Mouse (Mus musculus) cerebellum, adult 11 months (tissue): ENCODE data around the gene Enpp1.
"Not testable (repeated sequence)": the region's sequence is repeated elsewhere in the genome, so short reads cannot be mapped to it uniquely, and the experiment has no call there.

Experiments used
- DNase-seq: peaks from one replicate; pipeline ENCODE4 v3.0.0; 2022

Gene Enpp1

GRCm38 (mm10) chr10:24635331-24635815 is 76.6 kb downstream of the Enpp1 start:
- DNase-seq, result no peak

- no peak for DNase-seq
Observed at GRCm38 (mm10) chr10:24634288-24634687, 77.7 kb downstream of the Enpp1 start.

- no peak for DNase-seq
Observed at GRCm38 (mm10) chr10:24631122-24631521, 80.8 kb downstream of the Enpp1 start.

- peak; percentile 24 for DNase-seq
Observed at GRCm38 (mm10) chr10:24630469-24631081, 81.4 kb downstream of the Enpp1 start.

DNA sequence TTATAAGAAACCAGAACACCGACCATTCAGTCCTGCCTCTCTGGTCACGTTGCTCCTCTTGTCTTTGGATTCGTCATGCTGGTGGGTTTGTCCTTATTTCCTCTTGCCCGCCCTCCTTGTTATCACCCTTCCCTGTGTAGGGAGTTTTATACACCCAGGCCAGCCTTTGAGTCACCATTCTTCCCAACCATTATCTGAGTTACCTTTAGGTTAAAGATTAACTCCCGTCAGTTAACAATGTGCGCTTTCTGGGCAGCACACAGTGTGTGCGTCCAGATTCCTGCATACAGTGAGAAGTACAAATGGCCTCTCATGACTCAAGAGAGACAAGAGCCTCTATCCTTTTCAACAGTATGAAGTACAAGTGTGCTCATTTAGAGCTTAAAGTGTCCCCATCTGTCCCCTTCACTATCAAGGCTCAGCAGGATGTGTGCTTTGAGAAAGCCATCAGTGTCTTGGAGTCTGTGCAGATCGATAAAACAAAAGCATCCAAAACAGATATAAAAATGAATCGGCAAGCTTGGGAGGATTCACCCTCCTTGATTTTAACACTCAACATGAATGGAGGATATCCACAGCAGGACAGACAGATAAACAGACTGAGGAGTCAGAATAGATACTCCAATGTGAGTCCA is 82.8 kb downstream of the Enpp1 start:
- DNase-seq, result no peak

DNA sequence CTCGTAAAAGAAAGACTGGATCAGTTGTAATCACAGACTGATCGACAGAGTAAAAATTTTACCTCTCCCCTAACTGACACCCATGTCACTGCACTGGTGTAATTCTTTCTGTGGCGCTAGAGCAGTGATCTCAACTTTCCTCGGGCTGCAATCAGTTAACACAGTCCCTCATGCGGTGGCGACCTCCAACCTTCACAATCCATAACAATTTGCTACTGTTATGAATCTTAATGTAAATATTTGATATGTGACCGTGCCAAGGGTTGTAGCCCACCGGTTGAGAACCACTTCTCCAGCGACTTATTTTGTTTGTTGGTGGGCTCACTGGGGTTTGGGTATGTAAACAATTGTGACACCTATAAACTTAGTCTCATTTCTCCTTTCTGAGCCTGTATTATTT is 83.5 kb downstream of the Enpp1 start:
- no peak for DNase-seq

- DNase-seq, result no peak
Observed at GRCm38 (mm10) chr10:24627262-24627661, 84.7 kb downstream of the Enpp1 start.

DNA sequence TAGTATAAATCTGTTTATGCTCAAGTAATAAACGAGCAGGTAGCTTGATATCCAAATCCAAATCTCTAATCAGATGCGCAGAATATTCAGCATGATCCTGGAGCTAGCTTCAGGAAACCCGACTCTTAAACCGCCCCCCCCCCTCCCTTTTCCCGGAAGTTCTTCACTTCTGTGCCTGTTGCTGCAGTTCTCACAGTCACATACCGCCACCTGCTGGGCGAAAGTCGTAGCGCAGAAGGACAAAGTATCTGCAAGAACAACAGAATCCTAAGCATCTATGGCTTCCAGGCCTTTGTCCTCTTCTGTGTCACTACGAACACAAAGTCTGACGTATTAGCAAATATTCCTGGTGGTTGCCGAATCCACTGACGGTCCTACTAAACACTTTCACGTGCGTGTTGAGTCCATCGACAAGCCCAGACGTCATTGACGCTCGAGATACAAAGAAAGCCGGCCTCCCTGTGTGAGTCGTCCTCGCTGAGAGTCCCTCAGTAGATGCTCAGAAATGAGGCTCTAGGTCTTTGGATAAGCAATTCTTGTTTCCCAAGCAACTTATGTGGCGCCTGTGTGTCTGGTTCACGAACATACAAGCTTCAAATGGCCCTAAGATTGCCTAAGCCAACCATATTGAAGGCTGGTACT is 86.8 kb downstream of the Enpp1 start:
- DNase-seq, result peak; percentile 22

- DNase-seq, result peak; percentile 15
Observed at GRCm38 (mm10) chr10:24622586-24622985, 89.4 kb downstream of the Enpp1 start.

DNA sequence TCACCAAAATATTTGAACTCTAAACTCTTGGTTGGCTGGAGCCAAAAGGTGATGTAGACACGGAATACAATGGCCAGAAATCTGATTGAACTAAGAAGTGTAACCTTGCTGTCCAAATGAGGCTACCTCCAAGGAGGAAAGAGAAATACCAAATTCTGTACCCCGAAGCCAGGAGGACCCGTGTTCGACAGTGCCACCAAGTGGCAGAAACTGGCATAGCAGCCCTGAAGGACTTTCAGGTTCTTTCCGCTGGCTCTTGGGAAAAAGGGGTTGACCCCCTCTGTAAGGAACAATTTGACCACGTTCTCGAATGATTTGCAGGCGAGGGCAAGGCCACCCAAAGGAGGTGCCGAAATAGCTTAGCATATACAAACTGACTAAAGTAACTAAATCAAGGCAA is 90.4 kb downstream of the Enpp1 start:
- DNase-seq, result peak; percentile 4

DNA sequence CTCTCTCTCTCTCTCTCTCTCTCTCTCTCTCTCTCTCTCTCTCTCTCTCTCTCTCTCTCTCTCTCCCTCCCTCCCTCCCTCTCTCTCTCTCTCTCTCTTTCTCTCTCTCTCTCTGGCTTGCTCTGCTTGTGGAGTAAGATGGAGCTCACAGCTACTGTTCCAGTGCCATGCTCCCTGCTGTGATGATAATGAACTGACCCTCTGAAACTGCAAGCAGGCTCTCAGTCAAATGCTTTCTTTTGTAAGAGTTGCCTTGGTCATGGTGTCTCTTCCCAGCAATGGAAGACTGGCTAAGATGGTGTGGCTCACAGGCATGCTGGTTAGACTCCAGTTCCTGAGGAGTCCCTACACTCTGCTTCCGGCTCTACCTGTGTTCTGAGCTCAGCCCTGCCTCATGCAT is 95.4 kb downstream of the Enpp1 start:
- DNase-seq, result not testable (repeated sequence)

GRCm38 (mm10) chr10:24615799-24616198 is 96.2 kb downstream of the Enpp1 start:
- DNase-seq, result no peak

GRCm38 (mm10) chr10:24614726-24615125 is 97.2 kb downstream of the Enpp1 start:
- DNase-seq, result no peak

DNA sequence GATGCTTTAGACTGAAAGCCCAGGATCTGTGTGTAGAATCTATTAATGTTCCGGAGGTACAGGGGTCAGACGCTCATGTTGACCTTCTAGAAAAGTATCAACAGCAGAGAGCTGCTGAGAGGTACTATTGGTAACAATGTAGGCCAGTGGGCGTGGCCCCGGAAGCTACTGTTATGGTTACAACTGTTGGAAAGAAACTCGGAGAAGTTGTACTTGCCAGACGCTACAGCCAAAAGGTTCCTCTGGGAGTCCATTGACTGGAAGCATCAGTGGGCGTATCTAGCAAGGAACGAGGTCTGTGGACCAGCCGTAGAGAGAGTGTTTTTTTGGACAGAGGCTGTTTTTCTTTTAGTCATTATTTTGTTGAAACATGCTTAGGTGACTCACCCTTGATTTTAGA is 102.2 kb downstream of the Enpp1 start:
- no peak for DNase-seq

DNA sequence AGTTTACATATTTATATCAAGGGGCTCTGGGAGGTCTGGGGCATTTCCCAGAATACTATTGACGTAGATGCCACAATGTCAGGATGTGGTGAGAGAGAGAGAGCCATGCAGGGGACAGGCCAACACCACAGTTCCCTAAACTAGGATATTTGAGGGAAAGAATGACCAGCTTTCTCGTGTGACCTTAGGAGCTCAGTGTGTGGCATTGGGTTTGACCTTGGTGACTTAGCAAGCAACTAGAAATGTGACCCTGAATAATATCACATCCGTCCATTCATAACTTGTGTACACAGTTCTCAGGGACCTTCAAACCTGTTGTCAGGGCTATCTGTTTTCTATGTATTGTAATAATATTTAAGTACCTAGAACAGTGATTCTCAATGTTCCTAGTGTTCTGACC is 102.8 kb downstream of the Enpp1 start:
- no peak for DNase-seq

DNA sequence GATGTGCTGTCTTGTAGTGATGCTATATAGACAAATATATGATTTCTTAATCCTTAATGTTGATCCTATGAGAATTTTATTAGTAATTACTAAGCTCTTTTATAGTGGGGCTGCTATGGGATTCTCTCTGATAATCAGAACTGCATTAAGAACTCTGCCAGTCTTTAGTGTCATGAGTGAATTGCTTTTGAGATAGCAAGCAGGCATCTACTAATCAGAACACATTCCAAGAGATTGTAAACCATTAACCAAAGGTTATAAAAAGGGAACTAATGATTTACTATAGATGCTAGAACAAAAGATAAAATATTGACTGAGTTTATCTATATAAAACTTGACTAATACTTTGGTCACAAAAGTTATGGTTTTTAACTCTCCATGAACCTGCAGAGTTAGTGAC is 108.2 kb downstream of the Enpp1 start:
- DNase-seq, result no peak

DNA sequence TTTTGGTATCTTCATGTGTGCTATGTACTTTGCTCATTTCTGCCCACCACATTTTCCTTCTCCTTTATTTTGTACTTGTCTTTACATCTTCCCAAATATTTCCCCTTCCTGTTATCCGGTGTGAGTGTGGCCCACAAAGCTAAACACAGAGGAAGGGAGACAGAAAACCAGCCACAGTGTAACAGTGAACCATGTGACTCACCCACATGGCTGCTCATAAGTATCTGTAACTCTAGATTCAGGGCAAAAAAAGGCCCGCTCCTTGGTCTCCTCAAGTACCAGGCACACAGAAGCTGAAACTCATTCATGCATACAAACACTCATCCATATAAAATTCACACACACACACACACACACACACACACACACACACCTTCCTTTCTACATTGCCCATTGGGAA is 108.9 kb downstream of the Enpp1 start:
- no peak for DNase-seq

DNA sequence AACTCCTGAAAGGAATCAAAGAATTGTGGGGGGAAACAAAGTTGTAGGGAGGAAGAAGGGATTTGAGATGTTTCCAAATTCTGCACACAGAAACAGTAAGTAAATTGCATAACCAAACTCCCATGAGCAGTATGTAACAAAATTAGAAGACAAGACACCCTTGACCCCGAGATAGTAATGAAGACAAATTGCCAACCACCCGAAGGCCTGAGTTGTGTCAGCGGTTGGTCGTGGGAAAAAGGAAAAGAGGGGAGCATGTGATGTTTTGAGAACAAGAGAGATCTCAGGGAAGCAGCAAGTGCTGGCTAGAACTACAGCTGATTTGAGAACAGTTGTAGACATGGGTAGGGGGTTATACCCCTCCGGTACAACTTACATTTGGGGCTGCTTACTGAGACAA is 112.2 kb downstream of the Enpp1 start:
- no peak for DNase-seq

- no peak for DNase-seq
Observed at GRCm38 (mm10) chr10:24598693-24599092, 113.3 kb downstream of the Enpp1 start.

DNA sequence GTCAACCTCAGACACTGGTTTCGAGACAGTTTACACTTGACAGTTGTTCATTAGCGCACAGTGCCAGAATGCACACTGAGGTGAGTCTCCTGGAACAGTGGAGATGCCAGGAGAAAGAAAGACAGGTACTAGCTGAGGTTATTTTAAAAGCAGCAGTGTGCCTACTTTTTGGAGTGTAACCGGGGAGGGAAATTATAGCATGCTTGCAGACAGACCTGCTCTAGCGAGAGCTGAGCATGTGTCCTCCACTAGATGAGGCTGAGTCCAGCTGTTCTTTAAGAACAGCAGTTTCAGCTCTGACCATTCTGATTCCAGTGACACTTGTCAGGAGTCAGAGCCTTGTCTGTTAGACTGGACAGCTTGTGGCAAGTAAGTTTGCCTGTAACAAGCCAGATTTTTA is 114.2 kb downstream of the Enpp1 start:
- no peak for DNase-seq

GRCm38 (mm10) chr10:24596869-24597339 is 115.1 kb downstream of the Enpp1 start:
- DNase-seq, result no peak

- peak; percentile 2 for DNase-seq
Observed at GRCm38 (mm10) chr10:24596003-24596868, 115.7 kb downstream of the Enpp1 start.
